Mouse (Mus musculus) small intestine, adult 2 months (tissue): ENCODE data around the gene Casp14. TPM values are rescaled to one million over a fixed set of nuclear protein-coding genes. Genes with fewer than 3 reads are reported as not detected.

Experiments used
- H3K27ac ChIP-seq: fragments of 200-500 bp; 2 replicates; pipeline ENCODE4 v1.5.1; 2012; ENCODE audit warnings: low read depth, low read length, control low read depth, inconsistent platforms; ENCODE audit not compliant: insufficient read depth
- H3K27me3 ChIP-seq: fragments of 200-500 bp; 2 replicates; pipeline ENCODE4 v1.6.1; 2012; ENCODE audit warnings: mild to moderate bottlenecking, moderate library complexity, low read length, inconsistent platforms; ENCODE audit not compliant: control insufficient read depth, insufficient read depth
- H3K36me3 ChIP-seq: fragments of 200-500 bp; 2 replicates; pipeline ENCODE4 v1.6.1; 2012; ENCODE audit warnings: mild to moderate bottlenecking, low read length, control low read depth, inconsistent platforms; ENCODE audit not compliant: control insufficient read depth, insufficient read depth
- H3K4me1 ChIP-seq: fragments of 200-500 bp; 2 replicates; pipeline ENCODE4 v1.6.1; 2012; ENCODE audit warnings: low read length, inconsistent platforms, mixed read lengths; ENCODE audit not compliant: control insufficient read depth, insufficient read depth, insufficient read length
- H3K4me3 ChIP-seq: fragments of 200-500 bp; 2 replicates; pipeline ENCODE4 v1.5.1; 2012; ENCODE audit warnings: low read depth, mild to moderate bottlenecking, control low read depth, inconsistent platforms, low read length, moderate library complexity
- CTCF ChIP-seq: fragments of 200-500 bp; IDR thresholded peaks from 2 replicates; pipeline ENCODE4 v1.5.1; 2012; ENCODE audit warnings: low read depth, mild to moderate bottlenecking, control low read depth, inconsistent platforms, low read length, moderate library complexity, mixed read lengths; ENCODE audit not compliant: insufficient replicate concordance, insufficient read length; ENCODE audit errors: extremely low read depth
- POLR2A ChIP-seq: fragments of 200-500 bp; IDR thresholded peaks from 2 replicates; pipeline ENCODE4 v1.6.1; 2012; ENCODE audit warnings: low read depth, mild to moderate bottlenecking, control low read depth, inconsistent platforms, low read length, moderate library complexity
- WGBS: fragments of 180-500 bp; shearing (Covaris S2); methylation state at CpG from one replicate; pipeline ENCODE4 v1.1.7; 2018; 5-methylcytosine and 5-hydroxymethylcytosine counted together
- polyA plus RNA-seq: library from polyadenylated mRNA; depleted of rRNA; stranded (reverse); fragments of >200 nt; gene quantifications from 2 replicates; pipeline ENCODE4 v1.2.3, GENCODE M21; 2012

The Casp14 gene
- polyA plus RNA-seq, 1 experiment: not detected

GRCm38 (mm10) chr10:78745453-78746232 lies 27.5 kb upstream of the Casp14 start:
- no peak for TF ChIP-seq POLR2A
- TF ChIP-seq CTCF: no peak
- H3K4me1 ChIP-seq: 0 out of 2 replicates have a peak, but pooled peaks cover 4% of the 10 kb centered on the region
- no peaks in the 10 kb centered on the region for H3K36me3 ChIP-seq
- WGBS: 37% methylated on average over 4 of the region's 4 CpGs
- no peak overlapping the region for H3K4me3 ChIP-seq
- H3K27ac ChIP-seq: no peak overlapping the region
- no peaks in the 10 kb centered on the region for H3K27me3 ChIP-seq

DNA sequence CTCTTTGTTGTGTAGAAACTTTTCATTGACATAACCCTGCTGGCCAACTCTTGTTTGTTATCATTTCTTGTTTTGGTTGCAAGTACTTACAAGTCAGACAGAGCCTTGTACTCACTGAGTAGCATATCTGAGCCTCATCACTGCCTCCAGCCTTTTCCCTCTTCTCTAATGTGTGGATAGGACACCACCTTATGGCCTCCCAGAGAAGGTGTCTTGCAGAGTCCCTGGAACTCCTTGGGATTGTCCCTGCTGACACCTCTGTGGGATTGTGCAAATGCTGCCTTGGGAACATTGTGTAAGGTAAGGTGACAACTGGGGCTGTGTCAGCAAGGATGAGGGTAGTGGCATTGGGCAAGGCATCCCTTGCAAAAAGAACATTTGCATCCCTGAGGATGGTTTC lies 25.6 kb upstream of the Casp14 start:
- TF ChIP-seq POLR2A (no peak), CTCF (no peak)
- Histone ChIP-seq H3K4me1 (0 out of 2 replicates have a peak, but pooled peaks cover 4% of the 10 kb centered on the region), H3K27ac (no peak overlapping the region), H3K36me3 (no peaks in the 10 kb centered on the region), H3K27me3 (no peaks in the 10 kb centered on the region), H3K4me3 (no peak overlapping the region)

DNA sequence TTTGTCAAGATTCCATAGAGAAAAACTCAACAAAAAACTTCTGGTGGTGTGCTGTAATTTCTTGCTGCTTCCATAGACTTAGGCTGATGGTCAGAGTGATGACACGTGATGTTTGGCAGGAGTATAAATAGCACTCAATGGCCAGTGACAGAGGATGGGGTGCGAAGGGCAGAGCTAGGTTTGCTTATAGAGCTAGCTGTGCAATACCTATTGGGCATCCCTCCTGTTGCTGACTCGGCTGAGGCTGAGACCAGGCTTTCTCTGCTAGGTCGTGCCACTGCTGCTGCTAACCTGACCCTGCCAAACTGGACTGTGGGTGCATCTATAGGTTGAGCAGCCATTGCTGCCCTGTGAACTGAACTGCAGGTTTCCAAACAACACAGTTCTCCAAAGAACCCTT lies 21.7 kb upstream of the Casp14 start:
- no peaks in the 10 kb centered on the region for H3K4me1 ChIP-seq
- WGBS: 73% methylated on average over 4 of the region's 4 CpGs
- no peaks in the 10 kb centered on the region for H3K36me3 ChIP-seq
- H3K27ac ChIP-seq: no peak overlapping the region
- H3K4me3 ChIP-seq: no peak overlapping the region
- no peak for TF ChIP-seq POLR2A
- TF ChIP-seq CTCF: no peak
- H3K27me3 ChIP-seq: no peaks in the 10 kb centered on the region

DNA sequence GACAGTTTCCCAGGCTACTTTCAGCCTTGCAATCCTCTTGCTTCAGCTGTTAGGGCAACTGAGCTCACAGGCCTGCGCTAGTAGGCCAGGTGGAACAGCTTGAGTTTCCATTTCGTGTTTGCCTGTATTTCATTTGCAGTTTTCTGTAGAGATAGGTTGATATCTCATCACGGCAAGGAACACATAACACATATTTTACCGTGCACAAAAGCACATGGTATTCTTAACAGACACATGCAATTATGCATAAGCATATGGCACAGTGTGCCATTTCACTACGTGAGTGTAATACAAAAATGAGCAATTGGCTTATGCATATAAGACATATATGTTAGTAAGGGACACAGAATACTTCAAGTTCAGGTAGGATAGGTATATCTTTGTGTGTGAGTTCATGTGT lies 9.8 kb upstream of the Casp14 start:
- H3K27ac ChIP-seq: no peak overlapping the region
- H3K4me3 ChIP-seq: no peak overlapping the region
- H3K36me3 ChIP-seq: no peaks in the 10 kb centered on the region
- TF ChIP-seq CTCF (no peak), POLR2A (no peak)
- no peaks in the 10 kb centered on the region for H3K4me1 ChIP-seq
- H3K27me3 ChIP-seq: no peaks in the 10 kb centered on the region
- 87% methylated on average over 5 of the region's 5 CpGs for WGBS

DNA sequence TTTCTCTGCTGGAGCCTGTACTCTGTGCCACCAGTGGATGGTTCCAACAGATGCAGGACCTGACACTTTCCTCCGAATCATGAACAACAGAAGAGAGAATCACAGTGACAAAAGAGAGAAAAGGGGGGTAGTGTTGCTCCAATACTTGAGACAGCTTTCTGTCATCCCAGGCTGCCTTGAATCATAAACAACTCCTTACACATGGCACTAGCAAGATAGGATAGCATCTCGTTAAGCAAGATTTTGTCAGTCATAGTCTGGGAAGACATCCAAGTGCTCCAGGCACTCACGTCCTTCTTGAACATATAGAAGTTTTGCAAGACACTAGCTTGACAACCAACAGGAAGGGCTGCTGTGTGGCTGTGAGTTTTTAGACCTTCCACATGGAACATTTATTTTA lies 8.9 kb upstream of the Casp14 start:
- no peak overlapping the region for H3K27ac ChIP-seq
- no peaks in the 10 kb centered on the region for H3K4me1 ChIP-seq
- TF ChIP-seq CTCF (no peak), POLR2A (no peak)
- no peaks in the 10 kb centered on the region for H3K36me3 ChIP-seq
- WGBS: 47% methylated on average over 3 of the region's 3 CpGs
- no peak overlapping the region for H3K4me3 ChIP-seq
- H3K27me3 ChIP-seq: no peaks in the 10 kb centered on the region

- Histone ChIP-seq H3K27me3 (no peaks in the 10 kb centered on the region), H3K27ac (no peak overlapping the region), H3K4me3 (no peak overlapping the region), H3K36me3 (no peaks in the 10 kb centered on the region), H3K4me1 (no peaks in the 10 kb centered on the region)
- WGBS: 32% methylated on average over 2 of the region's 2 CpGs
- no peak for TF ChIP-seq POLR2A
- no peak for TF ChIP-seq CTCF
Measured at GRCm38 (mm10) chr10:78723416-78723815, 5.3 kb upstream of the Casp14 start.

DNA sequence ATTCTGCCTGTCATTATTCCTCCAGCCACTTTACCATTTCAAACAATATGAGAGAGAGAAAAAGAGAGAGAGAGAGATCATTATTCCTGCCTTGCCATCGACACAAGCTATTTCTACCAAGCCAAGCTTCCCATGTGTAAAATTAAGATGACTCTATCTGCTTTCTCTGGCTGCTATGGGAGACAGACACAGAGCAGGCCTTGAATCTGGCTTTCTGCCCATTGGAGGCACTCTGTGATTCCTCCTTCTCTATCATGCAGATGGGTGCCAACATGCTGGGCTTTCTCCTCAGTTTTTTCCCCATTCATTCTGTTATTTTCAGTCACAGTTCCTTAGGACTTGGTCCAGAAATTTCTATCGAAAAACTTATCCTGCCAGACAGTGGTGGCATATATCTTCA lies 4.6 kb upstream of the Casp14 start:
- H3K4me3 ChIP-seq: no peak overlapping the region
- H3K4me1 ChIP-seq: no peaks in the 10 kb centered on the region
- no peaks in the 10 kb centered on the region for H3K36me3 ChIP-seq
- TF ChIP-seq CTCF (no peak), POLR2A (no peak)
- no peak overlapping the region for H3K27ac ChIP-seq
- no peaks in the 10 kb centered on the region for H3K27me3 ChIP-seq
- 72% methylated on average over 2 of the region's 2 CpGs for WGBS

- WGBS: 69% methylated on average over 5 of the region's 5 CpGs
- Histone ChIP-seq H3K4me3 (no peak overlapping the region), H3K27ac (no peak overlapping the region), H3K27me3 (no peaks in the 10 kb centered on the region), H3K4me1 (no peaks in the 10 kb centered on the region), H3K36me3 (no peaks in the 10 kb centered on the region)
- TF ChIP-seq CTCF: no peak
- no peak for TF ChIP-seq POLR2A
Measured at GRCm38 (mm10) chr10:78722036-78722435, 3.9 kb upstream of the Casp14 start.
